ENCODE assay signal across 16 mouse cellular contexts in genomic region chr14:101780016-101780415, GRCm38 (mm10). TPM values are rescaled to one million over a fixed set of nuclear protein-coding genes. Genes with fewer than 3 reads are reported as not detected.
"Had no signal": no experiment of that assay in that cellular context is flagged by ENCODE, and none has a peak within 500 bp of the region (broad histone marks: within the 10 kb centered on the region; RNA-seq: fewer than 3 reads in every experiment).

No protein-coding gene starts in this region.

- H3K9me3 ChIP-seq: kidney, embryonic 15.5 days; limb, embryonic 10.5 days; liver, embryonic 13.5 days; lung, embryonic 15.5 days; neural tube, embryonic 15.5 days had no signal

- ATAC-seq: intestine, embryonic 16.5 days; liver, postnatal 0 days had no signal

- H3K4me2 ChIP-seq: kidney, embryonic 15.5 days; liver, embryonic 13.5 days; lung, embryonic 15.5 days; neural tube, embryonic 15.5 days had no signal

- H3K36me3 ChIP-seq: kidney, embryonic 15.5 days; limb, embryonic 10.5 days; liver, embryonic 13.5 days; lung, embryonic 15.5 days; neural tube, embryonic 15.5 days had no signal

- H3K4me3 ChIP-seq: kidney, embryonic 15.5 days; left cerebral cortex, adult 2 months; limb, embryonic 10.5 days; liver, embryonic 13.5 days; lung, embryonic 15.5 days; myocyte; neural tube, embryonic 15.5 days had no signal

- H3K27me3 ChIP-seq: kidney, embryonic 15.5 days; liver, embryonic 13.5 days; lung, embryonic 15.5 days; neural tube, embryonic 15.5 days had no signal

- H3K27ac ChIP-seq: kidney, embryonic 15.5 days; left cerebral cortex, adult 2 months; limb, embryonic 10.5 days; liver, embryonic 13.5 days; lung, embryonic 15.5 days; neural tube, embryonic 15.5 days had no signal

- H3K9ac ChIP-seq: kidney, embryonic 15.5 days; liver, embryonic 13.5 days; liver, postnatal 0 days; lung, embryonic 15.5 days; neural tube, embryonic 15.5 days had no signal

- H3K4me1 ChIP-seq: kidney, embryonic 15.5 days; limb, embryonic 10.5 days; liver, embryonic 13.5 days; lung, embryonic 15.5 days; neural tube, embryonic 15.5 days had no signal

- DNase-seq: kidney, adult 2 months; kidney, postnatal 14 days; liver, embryonic 13.5 days; liver, postnatal 0 days; right cerebral cortex, postnatal 14 days had no signal

RNA-seq across cellular contexts. Expression of gene Lmo7, which starts 50.3 kb away (rescaled TPM):
- total RNA-seq: megakaryocyte-erythroid progenitor cell, adult 5-6 weeks had no signal

RNA-seq across cellular contexts. Expression of gene Gm9922, which starts 50.4 kb away (rescaled TPM):
- total RNA-seq: layer of hippocampus, postnatal 14 days; left cerebral cortex, adult 2 months; left cerebral cortex, postnatal 14 days; megakaryocyte-erythroid progenitor cell, adult 5-6 weeks had no signal
- polyA plus RNA-seq: liver, embryonic 13.5 days; liver, postnatal 0 days; neural tube, embryonic 11.5 days had no signal
